Mouse (Mus musculus): ENCODE data around the gene Sh2d3c. TPM values are rescaled to one million over a fixed set of nuclear protein-coding genes. Genes with fewer than 3 reads are reported as not detected.
A peak's percentile ranks its signal among the peaks of the same experiment; 100 is the strongest.

The Sh2d3c gene
- polyA plus RNA-seq, 1 experiment from 2014 or later: 26.4 TPM

DNA sequence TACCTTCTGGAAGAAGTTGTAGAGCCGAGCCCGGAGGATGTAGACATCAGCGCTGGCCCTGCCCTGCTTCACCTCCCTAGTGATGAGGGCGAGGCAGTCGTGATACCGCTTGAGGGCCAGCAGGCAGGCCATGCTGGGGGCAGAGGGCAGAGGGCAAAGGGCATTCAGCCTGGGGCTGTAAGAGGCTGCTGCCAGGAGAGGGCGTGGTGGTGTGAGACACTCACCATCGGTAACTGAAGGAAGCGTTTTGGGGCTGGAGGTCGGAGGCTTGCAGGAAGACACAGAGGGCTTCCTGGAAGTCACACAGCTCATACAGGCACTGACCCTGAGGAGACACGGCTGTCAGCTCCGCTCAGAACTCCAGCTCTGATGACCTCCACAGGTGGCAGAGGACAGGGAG lies 51.0 kb downstream of the Sh2d3c start:
- no peaks in the 10 kb centered on the region for H3K36me3 ChIP-seq (ENCODE audit: control insufficient read depth, insufficient read depth, low read length)
- no peak overlapping the region for H3K4me2 ChIP-seq
- 27% methylated on average over 12 of the region's 12 CpGs for WGBS (ENCODE audit: insufficient replicate concordance)
- H3K9me3 ChIP-seq (replicated peaks; ENCODE audit: control insufficient read depth, low read length): no peaks in the 10 kb centered on the region
- ATAC-seq (replicated peaks; ENCODE audit: insufficient number of reproducible peaks, low FRiP score, low TSS enrichment): no peak
- no peak overlapping the region for H3K9ac ChIP-seq (ENCODE audit: low read depth, low read length)
- H3K27me3 ChIP-seq (ENCODE audit: control insufficient read depth, insufficient read depth, low read length): no peaks in the 10 kb centered on the region; the same call in 1 of the 2 replicates
- peaks cover 11% of the 10 kb centered on the region for H3K4me1 ChIP-seq (ENCODE audit: control insufficient read depth, insufficient read depth, low read length)
- no peak overlapping the region for H3K4me3 ChIP-seq (ENCODE audit: low read depth, low read length)
- no peak overlapping the region for H3K27ac ChIP-seq (ENCODE audit: low read depth, low read length)

GRCm38 (mm10) chr2:32772626-32773279 lies 51.9 kb downstream of the Sh2d3c start:
- WGBS (ENCODE audit: insufficient replicate concordance): 76% methylated on average over 8 of the region's 8 CpGs
- Histone ChIP-seq H3K4me3 (ENCODE audit: low read depth, low read length) (no peak overlapping the region), H3K9ac (ENCODE audit: low read depth, low read length) (no peak overlapping the region), H3K27me3 (ENCODE audit: control insufficient read depth, insufficient read depth, low read length) (no peaks in the 10 kb centered on the region; the same call in 1 of the 2 replicates), H3K27ac (ENCODE audit: low read depth, low read length) (no peak overlapping the region), H3K36me3 (ENCODE audit: control insufficient read depth, insufficient read depth, low read length) (no peaks in the 10 kb centered on the region), H3K4me1 (ENCODE audit: control insufficient read depth, insufficient read depth, low read length) (peaks cover 11% of the 10 kb centered on the region), H3K9me3 (replicated peaks; ENCODE audit: control insufficient read depth, low read length) (no peaks in the 10 kb centered on the region), H3K4me2 (no peak overlapping the region)
- no peak for ATAC-seq (replicated peaks; ENCODE audit: insufficient number of reproducible peaks, low FRiP score, low TSS enrichment)

DNA sequence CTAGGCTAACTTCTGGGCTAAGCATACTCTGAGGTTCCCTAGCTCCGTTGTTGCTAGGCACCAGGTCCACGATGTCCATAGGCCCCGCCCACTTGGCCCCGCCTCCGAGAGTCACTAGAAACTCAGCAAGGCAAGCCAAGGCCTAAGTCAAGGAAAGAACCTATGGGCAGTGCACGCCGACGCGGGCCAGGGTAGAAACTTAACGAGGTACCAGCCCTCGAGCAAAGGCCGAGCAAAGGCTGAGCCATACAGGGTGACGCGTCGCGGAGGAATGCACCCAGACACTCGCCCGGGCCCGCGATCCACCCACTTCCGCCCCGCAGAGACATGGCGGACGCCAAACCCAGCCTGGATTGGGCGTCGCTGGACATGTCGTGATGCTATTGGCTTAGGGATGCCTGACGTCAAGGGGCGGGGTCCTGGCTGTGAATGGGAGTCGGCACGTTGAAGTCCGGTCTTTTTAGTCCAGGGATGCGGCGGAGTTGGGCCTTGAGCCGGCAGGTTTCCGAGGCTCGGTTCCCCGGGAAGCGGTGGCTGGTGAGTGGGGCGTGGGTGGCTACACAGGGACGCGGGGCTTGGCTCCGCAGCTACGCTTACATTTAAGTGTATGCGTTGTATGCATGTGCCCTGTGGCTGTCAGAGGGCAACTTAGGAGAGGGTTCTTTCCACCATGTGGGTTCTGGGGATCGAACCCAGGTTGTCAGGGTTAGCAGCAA lies 54.7 kb downstream of the Sh2d3c start, which contains the start of the genes Ttc16 and Ptrh1:
Gene Ttc16 (minus strand): TSS at position 275 of the 716 bp plus-strand sequence.
Gene Ptrh1 (plus strand): TSS at position 428 of the 716 bp plus-strand sequence.
- Histone ChIP-seq H3K4me2 (peak within 1 kb of the TSS; percentile 93), H3K4me1 (ENCODE audit: control insufficient read depth, insufficient read depth, low read length) (peaks cover 11% of the 10 kb centered on the region), H3K27ac (ENCODE audit: low read depth, low read length) (peak within 1 kb of the TSS; percentile 75), H3K9me3 (replicated peaks; ENCODE audit: control insufficient read depth, low read length) (no peaks in the 10 kb centered on the region), H3K9ac (ENCODE audit: low read depth, low read length) (peak within 1 kb of the TSS; percentile 70), H3K36me3 (ENCODE audit: control insufficient read depth, insufficient read depth, low read length) (no peaks in the 10 kb centered on the region), H3K4me3 (ENCODE audit: low read depth, low read length) (peak within 1 kb of the TSS; percentile 63), H3K27me3 (ENCODE audit: control insufficient read depth, insufficient read depth, low read length) (no peaks in the 10 kb centered on the region; the same call in 1 of the 2 replicates)
- under 1% methylated on average over 46 of the region's 46 CpGs for WGBS (ENCODE audit: insufficient replicate concordance)
- peak; percentile 94 for ATAC-seq (replicated peaks; ENCODE audit: insufficient number of reproducible peaks, low FRiP score, low TSS enrichment)

DNA sequence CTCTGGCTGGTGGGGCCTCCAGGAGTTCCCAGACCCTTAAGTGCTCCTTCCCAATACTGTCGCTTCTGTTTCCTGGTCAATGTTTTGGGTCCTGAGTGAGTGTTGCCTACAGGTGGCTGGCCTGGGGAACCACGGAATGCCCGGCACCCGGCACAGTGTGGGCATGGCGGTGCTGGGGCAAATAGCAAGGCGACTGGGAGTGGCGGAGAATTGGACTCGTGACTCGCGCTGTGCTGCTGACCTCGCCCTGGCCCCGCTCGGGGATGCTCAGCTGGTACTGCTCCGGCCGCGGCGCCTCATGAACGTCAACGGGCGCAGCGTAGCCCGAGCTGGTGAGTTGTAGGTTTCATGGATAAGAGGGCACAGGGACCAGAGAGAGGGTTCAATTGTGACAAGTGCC lies 55.3 kb downstream of the Sh2d3c start:
- WGBS (ENCODE audit: insufficient replicate concordance): 26% methylated on average over 22 of the region's 22 CpGs
- Histone ChIP-seq H3K36me3 (ENCODE audit: control insufficient read depth, insufficient read depth, low read length) (no peaks in the 10 kb centered on the region), H3K27me3 (ENCODE audit: control insufficient read depth, insufficient read depth, low read length) (no peaks in the 10 kb centered on the region; the same call in 1 of the 2 replicates), H3K4me1 (ENCODE audit: control insufficient read depth, insufficient read depth, low read length) (peaks cover 11% of the 10 kb centered on the region), H3K9ac (ENCODE audit: low read depth, low read length) (peak overlapping the region; percentile 70; the same call in 1 of the 2 replicates), H3K27ac (ENCODE audit: low read depth, low read length) (no peak overlapping the region), H3K9me3 (replicated peaks; ENCODE audit: control insufficient read depth, low read length) (no peaks in the 10 kb centered on the region), H3K4me2 (peak overlapping the region; percentile 93), H3K4me3 (ENCODE audit: low read depth, low read length) (peak overlapping the region; percentile 63)
- no peak for ATAC-seq (replicated peaks; ENCODE audit: insufficient number of reproducible peaks, low FRiP score, low TSS enrichment)

GRCm38 (mm10) chr2:32778081-32778480 lies 57.2 kb downstream of the Sh2d3c start:
- Histone ChIP-seq H3K36me3 (ENCODE audit: control insufficient read depth, insufficient read depth, low read length) (no peaks in the 10 kb centered on the region), H3K4me3 (ENCODE audit: low read depth, low read length) (no peak overlapping the region), H3K4me2 (no peak overlapping the region), H3K9ac (ENCODE audit: low read depth, low read length) (no peak overlapping the region), H3K27ac (ENCODE audit: low read depth, low read length) (no peak overlapping the region), H3K27me3 (ENCODE audit: control insufficient read depth, insufficient read depth, low read length) (no peaks in the 10 kb centered on the region; the same call in 1 of the 2 replicates), H3K4me1 (ENCODE audit: control insufficient read depth, insufficient read depth, low read length) (peaks cover 6% of the 10 kb centered on the region), H3K9me3 (replicated peaks; ENCODE audit: control insufficient read depth, low read length) (no peaks in the 10 kb centered on the region)
- WGBS (ENCODE audit: insufficient replicate concordance): 91% methylated on average over 6 of the region's 6 CpGs
- no peak for ATAC-seq (replicated peaks; ENCODE audit: insufficient number of reproducible peaks, low FRiP score, low TSS enrichment)

DNA sequence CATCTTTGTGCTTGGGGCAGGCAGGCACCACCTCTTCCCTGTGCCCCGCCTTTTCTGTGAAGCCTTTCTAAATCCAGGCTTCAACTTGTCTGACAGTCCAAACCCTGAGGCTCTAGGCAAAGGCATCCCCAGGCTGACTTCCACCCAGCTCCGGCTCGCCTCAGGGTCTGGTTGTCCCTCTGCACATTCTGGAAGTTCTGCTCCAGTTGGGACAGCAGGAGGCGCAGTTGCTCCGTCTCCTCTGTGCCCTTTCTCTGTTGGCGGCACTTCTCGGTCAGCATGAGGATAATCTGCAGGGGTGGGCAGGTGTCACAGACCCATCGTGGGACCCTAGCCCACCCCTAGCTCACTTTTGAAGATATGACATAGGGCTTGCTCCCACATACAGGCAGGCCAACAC lies 58.3 kb downstream of the Sh2d3c start:
- Histone ChIP-seq H3K9me3 (replicated peaks; ENCODE audit: control insufficient read depth, low read length) (no peaks in the 10 kb centered on the region), H3K36me3 (ENCODE audit: control insufficient read depth, insufficient read depth, low read length) (no peaks in the 10 kb centered on the region), H3K4me3 (ENCODE audit: low read depth, low read length) (no peak overlapping the region), H3K4me1 (ENCODE audit: control insufficient read depth, insufficient read depth, low read length) (peaks cover 8% of the 10 kb centered on the region), H3K4me2 (no peak overlapping the region), H3K27ac (ENCODE audit: low read depth, low read length) (no peak overlapping the region), H3K9ac (ENCODE audit: low read depth, low read length) (no peak overlapping the region), H3K27me3 (ENCODE audit: control insufficient read depth, insufficient read depth, low read length) (no peaks in the 10 kb centered on the region)
- no peak for ATAC-seq (replicated peaks; ENCODE audit: insufficient number of reproducible peaks, low FRiP score, low TSS enrichment)
- 17% methylated on average over 8 of the region's 8 CpGs for whole genome bisulfite sequencing (ENCODE audit: insufficient replicate concordance)

DNA sequence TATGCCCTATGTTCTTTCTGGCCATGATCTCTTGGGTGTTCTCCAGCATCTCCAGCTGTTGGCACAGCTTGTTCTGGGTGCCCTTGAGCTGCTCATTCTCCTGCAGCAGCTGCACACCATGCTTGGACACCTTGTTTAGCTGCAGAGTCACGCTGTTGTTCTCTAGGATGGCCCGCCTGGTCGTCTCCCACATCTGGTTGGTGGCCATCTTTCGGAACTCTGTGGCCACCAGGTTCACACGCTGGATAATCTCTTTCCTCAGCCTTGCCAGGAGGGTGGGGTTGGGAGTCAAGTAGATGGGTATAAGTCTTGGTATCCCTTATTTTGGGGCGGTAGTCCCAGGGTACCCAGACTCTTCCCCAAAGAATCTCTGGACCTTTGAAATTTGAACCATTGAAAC lies 58.9 kb downstream of the Sh2d3c start:
- Histone ChIP-seq H3K9ac (ENCODE audit: low read depth, low read length) (no peak overlapping the region), H3K4me3 (ENCODE audit: low read depth, low read length) (no peak overlapping the region), H3K36me3 (ENCODE audit: control insufficient read depth, insufficient read depth, low read length) (no peaks in the 10 kb centered on the region), H3K4me1 (ENCODE audit: control insufficient read depth, insufficient read depth, low read length) (peaks cover 9% of the 10 kb centered on the region), H3K27me3 (ENCODE audit: control insufficient read depth, insufficient read depth, low read length) (no peaks in the 10 kb centered on the region), H3K9me3 (replicated peaks; ENCODE audit: control insufficient read depth, low read length) (no peaks in the 10 kb centered on the region), H3K27ac (ENCODE audit: low read depth, low read length) (no peak overlapping the region), H3K4me2 (no peak overlapping the region)
- ATAC-seq (replicated peaks; ENCODE audit: insufficient number of reproducible peaks, low FRiP score, low TSS enrichment): no peak
- 85% methylated on average over 6 of the region's 6 CpGs for WGBS (ENCODE audit: insufficient replicate concordance)

DNA sequence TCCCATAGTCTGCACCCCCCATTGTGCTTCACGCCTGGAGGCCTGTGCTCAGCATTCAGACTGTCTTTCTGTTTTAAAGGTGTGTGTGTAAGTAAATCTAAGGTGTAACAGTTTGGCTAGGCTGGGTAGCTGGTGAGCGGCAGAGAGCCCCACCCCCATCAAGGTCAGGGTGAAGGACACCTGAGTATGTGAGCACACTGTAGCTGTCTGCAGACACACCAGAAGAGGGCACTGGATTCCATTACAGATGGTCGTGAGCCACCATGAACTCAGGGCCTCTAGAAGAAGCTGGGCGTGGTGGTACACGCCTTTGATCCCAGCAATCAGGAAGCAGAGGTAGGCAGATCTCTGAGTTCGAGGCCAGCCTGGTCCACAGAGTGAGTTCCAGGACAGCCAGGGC lies 60.9 kb downstream of the Sh2d3c start:
- ATAC-seq (replicated peaks; ENCODE audit: insufficient number of reproducible peaks, low FRiP score, low TSS enrichment): no peak
- no peak overlapping the region for H3K27ac ChIP-seq (ENCODE audit: low read depth, low read length)
- H3K4me2 ChIP-seq: no peak overlapping the region
- no peaks in the 10 kb centered on the region for H3K9me3 ChIP-seq (replicated peaks; ENCODE audit: control insufficient read depth, low read length)
- H3K4me1 ChIP-seq (ENCODE audit: control insufficient read depth, insufficient read depth, low read length): peaks cover 3% of the 10 kb centered on the region; the same call in 1 of the 2 replicates
- WGBS (ENCODE audit: insufficient replicate concordance): 72% methylated on average over 6 of the region's 6 CpGs
- H3K4me3 ChIP-seq (ENCODE audit: low read depth, low read length): no peak overlapping the region
- no peaks in the 10 kb centered on the region for H3K36me3 ChIP-seq (ENCODE audit: control insufficient read depth, insufficient read depth, low read length)
- H3K9ac ChIP-seq (ENCODE audit: low read depth, low read length): no peak overlapping the region
- no peaks in the 10 kb centered on the region for H3K27me3 ChIP-seq (ENCODE audit: control insufficient read depth, insufficient read depth, low read length)

Data from heart, embryonic 11.5 days (tissue).